Mouse (Mus musculus) myocyte (in vitro differentiated cells): Measurements from ENCODE around the gene Ttc30a1.

Experiments used
- CEBPB ChIP-seq: IDR thresholded peaks from 2 replicates; pipeline ENCODE4 v1.6.1; 2011; ENCODE audit warnings: mild to moderate bottlenecking, moderate library complexity; ENCODE audit not compliant: poor library complexity, insufficient read depth, severe bottlenecking
- E2F4 ChIP-seq: IDR thresholded peaks from one replicate; pipeline ENCODE4 v1.6.1; 2011; ENCODE audit warnings: mild to moderate bottlenecking, control low read depth, moderate library complexity; ENCODE audit not compliant: insufficient read depth
- MAX ChIP-seq: IDR thresholded peaks from one replicate; pipeline ENCODE4 v1.6.1; 2011; ENCODE audit warnings: low read depth, mild to moderate bottlenecking, control low read depth
- MYOD1 ChIP-seq, 3 experiments: IDR thresholded peaks; one replicate each; pipeline ENCODE4 v1.6.1; 2011; ENCODE audit warnings: control low read depth in 2 of 3, low read depth in 2 of 3, mild to moderate bottlenecking in 2 of 3, moderate library complexity in 1 of 3; ENCODE audit not compliant: insufficient read length in 2 of 3, control insufficient read depth in 1 of 3
- MYOG ChIP-seq, 3 experiments: IDR thresholded peaks; one replicate each; pipeline ENCODE4 v1.6.1; 2011; ENCODE audit warnings: control low read depth in 2 of 3, low read depth in 2 of 3, mild to moderate bottlenecking in 2 of 3; ENCODE audit not compliant: insufficient read length in 2 of 3, control insufficient read depth in 1 of 3, insufficient read depth in 1 of 3
- POLR2A ChIP-seq: IDR thresholded peaks from one replicate; pipeline ENCODE4 v1.6.1; 2011; ENCODE audit warnings: low read depth, mild to moderate bottlenecking, control low read depth, moderate library complexity; ENCODE audit not compliant: insufficient read length
- POLR2AphosphoS2 ChIP-seq: IDR thresholded peaks from one replicate; pipeline ENCODE4 v1.6.1; 2011; ENCODE audit warnings: low read depth, control low read depth; ENCODE audit not compliant: insufficient read length
- TCF3 ChIP-seq: IDR thresholded peaks from one replicate; pipeline ENCODE4 v1.6.1; 2011; ENCODE audit warnings: low read depth, control low read depth; ENCODE audit not compliant: insufficient read length
- USF1 ChIP-seq: IDR thresholded peaks from one replicate; pipeline ENCODE4 v1.6.1; 2011; ENCODE audit warnings: low read depth, mild to moderate bottlenecking, control low read depth, moderate library complexity

- TF ChIP-seq POLR2A (no peak), MYOD1 (IDR thresholded peaks at IDR 0.05; ENCODE audit: control insufficient read depth in 1 of 3, insufficient read length in 2 of 3, low read depth in 2 of 3) (no peak), POLR2AphosphoS2 (no peak), USF1 (no peak), MYOG (IDR thresholded peaks at IDR 0.05; ENCODE audit: control insufficient read depth in 1 of 3, insufficient read depth in 1 of 3, insufficient read length in 2 of 3, low read depth in 2 of 3) (no peak), E2F4 (no peak), TCF3 (no peak), MAX (no peak), CEBPB (no peak)
These were observed 9.2 kb upstream of the Ttc30a1 start for GRCm38 (mm10) chr2:75990885-75991539.
